Mouse (Mus musculus) macrophage (primary cell): ENCODE data around the gene Oxct2b. TPM values are rescaled to one million over a fixed set of nuclear protein-coding genes. Genes with fewer than 3 reads are reported as not detected.
"Not testable (repeated sequence)": the region's sequence is repeated elsewhere in the genome, so short reads cannot be mapped to it uniquely, and the experiment has no call there.

Experiments used
- H3K27ac ChIP-seq: fragments of 350-480 bp; formaldehyde crosslinking; 2 replicates; pipeline ENCODE4 v1.9.0; 2021
- H3K36me3 ChIP-seq: fragments of 350-480 bp; formaldehyde crosslinking; 2 replicates; pipeline ENCODE4 v1.9.0; 2021; ENCODE audit errors: inconsistent target
- H3K4me3 ChIP-seq: fragments of 350-480 bp; formaldehyde crosslinking; 2 replicates; pipeline ENCODE4 v1.9.0; 2021; ENCODE audit errors: inconsistent target
- H3K79me2 ChIP-seq: fragments of 350-480 bp; formaldehyde crosslinking; 2 replicates; pipeline ENCODE4 v1.9.0; 2021; ENCODE audit errors: inconsistent target
- WGBS: methylation state at CpG from one replicate; pipeline ENCODE4 v1.1.7; 2026; ENCODE audit warnings: inconsistent platforms; ENCODE audit not compliant: missing documents; 5-methylcytosine and 5-hydroxymethylcytosine counted together
- polyA plus RNA-seq: library from polyadenylated mRNA; stranded (reverse); fragments of 250-400 nt; gene quantifications from 3 replicates; pipeline ENCODE4 v1.2.4, GENCODE M21; 2018; ENCODE audit warnings: inconsistent platforms

The Oxct2b gene
- polyA plus RNA-seq, 1 experiment from 2014 or later: not detected

DNA sequence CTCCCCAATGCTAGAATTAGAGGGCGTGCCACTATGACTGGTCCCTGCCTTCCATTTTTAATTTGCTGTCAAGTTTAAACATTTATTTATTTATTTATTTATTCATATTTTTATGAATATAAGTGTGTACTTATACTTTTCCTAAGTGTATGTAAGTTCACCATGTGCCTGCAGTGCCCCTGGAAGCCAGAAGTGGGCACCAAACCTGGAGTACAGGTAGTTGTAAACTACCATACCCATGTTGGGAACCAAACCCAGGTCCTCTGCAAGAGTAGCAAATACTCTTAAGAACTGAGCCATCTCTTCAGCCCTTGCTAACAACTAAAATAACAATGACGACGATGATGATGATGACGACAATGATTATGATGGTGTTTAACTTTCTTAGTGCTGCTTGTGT is 35.9 kb downstream of the Oxct2b start:
- WGBS: 94% methylated on average over 2 of the region's 4 CpGs
- H3K79me2 ChIP-seq: no peaks in the 10 kb centered on the region
- H3K27ac ChIP-seq: no peak overlapping the region
- no peak overlapping the region for H3K4me3 ChIP-seq
- H3K36me3 ChIP-seq: no peaks in the 10 kb centered on the region

- Histone ChIP-seq H3K36me3 (no peaks in the 10 kb centered on the region), H3K79me2 (no peaks in the 10 kb centered on the region), H3K4me3 (no peak overlapping the region), H3K27ac (no peak overlapping the region)
- 78% methylated on average over 5 of the region's 5 CpGs for WGBS
These were observed 36.9 kb downstream of the Oxct2b start for GRCm38 (mm10) chr4:123152976-123153375.

- Histone ChIP-seq H3K27ac (no peak overlapping the region), H3K36me3 (no peaks in the 10 kb centered on the region), H3K79me2 (no peaks in the 10 kb centered on the region), H3K4me3 (no peak overlapping the region)
- 37% methylated on average over 4 of the region's 4 CpGs for WGBS
These were observed 38.9 kb downstream of the Oxct2b start for GRCm38 (mm10) chr4:123155004-123155403.

DNA sequence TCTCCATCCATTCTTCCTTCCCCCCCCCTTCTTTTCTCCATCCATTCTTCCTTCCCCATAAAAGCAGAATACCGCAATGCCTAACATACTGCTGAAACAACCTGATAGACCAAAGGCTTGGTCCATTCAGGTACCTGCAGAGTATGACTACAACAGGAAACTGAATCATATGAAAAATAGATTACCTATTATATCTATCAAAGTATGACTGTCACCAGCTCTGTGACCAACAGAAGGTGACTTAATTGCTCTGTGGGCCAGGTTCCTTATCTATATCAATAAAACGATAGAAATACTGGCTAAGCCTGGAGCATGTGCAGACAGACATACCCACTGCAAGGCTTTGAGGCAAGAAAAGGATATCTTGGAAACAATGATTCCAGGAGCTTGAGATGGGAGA is 39.4 kb downstream of the Oxct2b start:
- Histone ChIP-seq H3K36me3 (no peaks in the 10 kb centered on the region), H3K4me3 (no peak overlapping the region), H3K27ac (no peak overlapping the region), H3K79me2 (no peaks in the 10 kb centered on the region)
- 71% methylated on average over 2 of the region's 2 CpGs for WGBS

DNA sequence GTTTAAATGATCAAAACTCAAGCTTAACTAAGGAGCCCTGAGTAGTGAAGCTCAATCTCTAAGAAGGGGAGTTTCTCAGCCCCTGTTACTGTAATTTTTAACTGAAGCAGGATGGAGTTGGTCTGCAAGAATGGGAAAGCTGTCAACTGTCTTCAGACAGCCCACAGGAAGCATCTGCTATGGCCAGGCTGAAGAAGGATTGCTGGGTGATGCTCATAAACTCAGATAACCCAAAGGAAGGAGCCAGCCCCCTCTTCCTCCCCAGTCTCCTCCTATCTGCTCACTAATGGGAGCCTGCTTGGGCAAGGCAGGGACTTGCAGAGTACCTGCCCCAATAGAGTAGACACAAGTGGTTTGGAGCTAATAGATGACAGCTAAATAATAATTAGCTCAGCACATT is 39.8 kb downstream of the Oxct2b start:
- Histone ChIP-seq H3K36me3 (no peaks in the 10 kb centered on the region), H3K27ac (no peak overlapping the region), H3K79me2 (no peaks in the 10 kb centered on the region), H3K4me3 (no peak overlapping the region)

DNA sequence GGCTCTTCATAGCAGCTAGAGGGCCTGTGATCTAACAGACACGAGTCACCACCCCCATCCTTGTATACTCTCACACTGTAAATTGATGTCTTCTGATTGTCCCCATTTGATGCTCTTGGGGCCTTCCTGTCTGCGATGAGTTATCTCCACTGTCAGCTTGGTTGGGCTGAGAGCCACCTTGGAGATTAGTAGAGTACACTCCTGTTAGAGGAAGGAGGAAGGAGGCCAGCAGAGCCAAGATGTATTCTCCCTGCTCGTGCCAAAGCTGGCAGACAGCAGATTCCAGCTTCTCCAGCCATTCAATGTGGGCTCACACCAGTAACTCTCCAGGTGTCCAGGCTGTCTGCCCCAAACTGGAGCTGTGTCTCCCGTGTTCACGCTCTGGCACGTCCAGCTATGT is 44.5 kb downstream of the Oxct2b start:
- H3K4me3 ChIP-seq: no peak overlapping the region
- no peak overlapping the region for H3K27ac ChIP-seq
- no peaks in the 10 kb centered on the region for H3K36me3 ChIP-seq
- H3K79me2 ChIP-seq: no peaks in the 10 kb centered on the region
- WGBS: 85% methylated on average over 5 of the region's 6 CpGs

DNA sequence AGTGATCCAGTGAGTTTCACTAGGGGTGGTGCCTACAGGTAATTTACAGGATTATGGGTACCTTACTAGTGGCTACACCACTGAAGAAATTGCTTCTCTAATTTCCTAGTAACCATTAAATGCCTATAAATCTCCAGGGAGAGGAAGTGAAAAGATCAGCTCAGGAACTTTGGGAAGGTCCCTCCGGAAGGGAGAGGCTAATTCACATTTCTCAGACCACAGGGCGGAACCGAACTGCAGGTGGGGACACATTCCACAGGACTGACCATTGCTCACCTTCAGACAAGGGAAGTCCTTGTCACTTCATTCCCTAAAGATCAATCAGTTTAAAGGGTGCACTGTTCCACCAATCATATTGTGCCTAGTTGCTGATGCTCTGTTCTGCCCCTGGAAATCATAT is 45.2 kb downstream of the Oxct2b start:
- not testable (repeated sequence) for H3K4me3 ChIP-seq, H3K36me3 ChIP-seq, H3K27ac ChIP-seq, H3K79me2 ChIP-seq
- WGBS: 73% methylated on average over 3 of the region's 3 CpGs

DNA sequence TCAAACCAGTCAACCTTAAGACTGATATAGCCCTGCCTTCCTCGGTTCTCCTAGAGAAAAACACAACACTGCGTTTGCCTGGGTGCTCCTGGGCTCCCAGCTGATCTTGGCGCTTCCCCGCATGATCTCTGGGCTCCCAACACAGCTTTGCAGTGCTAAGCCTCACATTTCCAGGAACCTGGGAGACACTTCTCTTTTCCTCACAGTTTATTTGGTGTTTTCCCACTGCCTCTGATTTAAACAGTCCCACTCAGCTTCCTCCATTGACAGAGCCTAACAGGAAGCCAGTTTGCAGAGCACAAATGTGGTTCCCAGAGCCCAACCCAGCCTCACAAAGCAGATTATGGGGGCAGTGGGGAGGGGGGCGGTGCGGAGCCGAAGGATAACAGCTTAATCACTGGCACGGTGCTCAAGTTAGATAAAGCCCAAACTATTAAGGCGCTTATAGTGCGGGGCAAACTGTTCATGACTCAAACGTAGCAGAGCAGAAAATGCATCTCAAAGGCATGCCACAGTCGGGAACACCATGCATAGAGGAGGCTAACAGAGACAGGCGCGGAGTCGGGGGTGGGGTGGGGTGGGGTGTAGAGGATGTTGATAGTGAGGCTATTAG is 46.3 kb downstream of the Oxct2b start:
- Histone ChIP-seq H3K79me2 (no peaks in the 10 kb centered on the region), H3K36me3 (no peaks in the 10 kb centered on the region), H3K4me3 (no peak overlapping the region), H3K27ac (no peak overlapping the region)
- WGBS: 10% methylated on average over 15 of the region's 15 CpGs

GRCm38 (mm10) chr4:123164157-123164556 is 48.1 kb downstream of the Oxct2b start:
- 89% methylated on average over 15 of the region's 15 CpGs for WGBS

More at GRCm38 (mm10) chr4:123164157-123164556, 48.1 kb downstream of the Oxct2b start:
- Histone ChIP-seq H3K36me3 (no peaks in the 10 kb centered on the region), H3K27ac (no peak overlapping the region), H3K79me2 (no peaks in the 10 kb centered on the region), H3K4me3 (no peak overlapping the region)

Other genes with a start within 250 kb of the Oxct2b start
- gene Cap1, start 230.2 kb upstream of the Oxct2b start, polyA plus RNA-seq: 402 to 842 TPM (median 678 TPM) in 3 replicates
- gene Mfsd2a, start 155.1 kb upstream of the Oxct2b start, polyA plus RNA-seq: not detected in 3 replicates
- 0.07 to 0.16 TPM (median 0.09 TPM) in 3 replicates for gene Mycl, start 120.6 kb upstream of the Oxct2b start, polyA plus RNA-seq
- 5.4 to 8.2 TPM (median 7.6 TPM) in 3 replicates for gene Trit1, start 99.7 kb upstream of the Oxct2b start, polyA plus RNA-seq
- gene Bmp8b, start 11.1 kb upstream of the Oxct2b start, polyA plus RNA-seq: not detected in 3 replicates
- 15.4 to 29.9 TPM (median 15.6 TPM) in 3 replicates for gene Ppie, start 23.7 kb downstream of the Oxct2b start, polyA plus RNA-seq
- not detected in 3 replicates for gene Hpcal4, start 67.0 kb downstream of the Oxct2b start, polyA plus RNA-seq
- gene Nt5c1a, start 85.2 kb downstream of the Oxct2b start, polyA plus RNA-seq: not detected in 3 replicates
- gene Heyl, start 117.3 kb downstream of the Oxct2b start, polyA plus RNA-seq: not detected in 3 replicates
- gene Pabpc4, start 146.1 kb downstream of the Oxct2b start, polyA plus RNA-seq: 18.6 to 41.2 TPM (median 28.6 TPM) in 3 replicates
- gene Oxct2a, start 207.4 kb downstream of the Oxct2b start, polyA plus RNA-seq: not detected in 3 replicates
- not detected in 3 replicates for gene Bmp8a, start 227.0 kb downstream of the Oxct2b start, polyA plus RNA-seq